Comparison of ENCODE assay signal across 21 mouse cellular contexts in the genomic region with DNA sequence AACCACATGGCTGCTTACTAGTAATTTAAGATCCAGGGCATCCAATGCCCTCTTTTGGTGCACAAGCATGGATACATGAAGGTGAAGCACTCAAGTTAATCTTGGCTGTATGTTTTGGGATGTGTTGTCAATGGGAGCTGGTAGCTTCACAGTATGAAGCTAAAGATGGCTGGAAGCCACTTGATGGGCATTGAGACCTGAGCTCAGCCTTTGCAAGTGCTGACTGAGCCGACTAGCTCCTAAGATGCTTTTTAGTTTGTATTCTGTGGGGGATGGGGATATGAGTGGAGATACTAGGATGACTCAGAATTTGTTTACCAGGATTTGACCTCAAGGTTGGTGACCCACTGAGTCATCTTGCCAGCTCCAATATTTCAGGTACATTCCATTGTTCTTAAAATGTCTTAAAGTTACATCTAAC. TPM values are rescaled to one million over a fixed set of nuclear protein-coding genes. Genes with fewer than 3 reads are reported as not detected.
DNase-seq lines count a peak whose midpoint lies in the region; ATAC-seq and TF ChIP-seq lines count a peak whose summit lies in the region.
"Had no signal": no experiment of that assay in that cellular context is flagged by ENCODE, and none has a peak within 500 bp of the region (broad histone marks: within the 10 kb centered on the region; RNA-seq: fewer than 3 reads in every experiment).

No protein-coding gene starts in this region.

- TF ChIP-seq CTCF in liver, adult 2 months (IDR thresholded peaks at IDR 0.05; ENCODE audit: low read depth, low read length), result no peak
- no peak for TF ChIP-seq CTCF in MEL (IDR thresholded peaks at IDR 0.05 in 2 of 3, conservative IDR thresholded peaks at IDR 0.05 in 1 of 3; ENCODE audit: control insufficient read depth in 1 of 3, insufficient read depth in 1 of 3, low read depth in 2 of 3, low read length in 3 of 3, poor library complexity in 1 of 3, severe bottlenecking in 1 of 3)

- no peak overlapping the region for H3K4me2 ChIP-seq in liver, embryonic 12.5 days
- no peak overlapping the region for H3K4me2 ChIP-seq in hindbrain, embryonic 11.5 days (replicated peaks; ENCODE audit: low read depth, low read length)
- H3K4me2 ChIP-seq: embryonic facial prominence, embryonic 15.5 days; midbrain, embryonic 15.5 days; neural tube, embryonic 15.5 days had no signal

- no peak overlapping the region for H3K27ac ChIP-seq in liver, adult 2 months (replicated peaks; ENCODE audit: insufficient read depth, low read depth, low read length)
- no peak overlapping the region for H3K27ac ChIP-seq in MEL (ENCODE audit: control insufficient read depth, low read depth, low read length)
- peak overlapping the region; percentile 30; the same call in 1 of the 2 replicates for H3K27ac ChIP-seq in liver, embryonic 12.5 days
- no peak overlapping the region for H3K27ac ChIP-seq in hindbrain, embryonic 11.5 days (ENCODE audit: low read depth, low read length)
- H3K27ac ChIP-seq: midbrain, embryonic 15.5 days; neural tube, embryonic 15.5 days had no signal

- peak in 1 of 2 experiments; percentile 37; a peak in 2 of 4 replicates for TF ChIP-seq EP300 in MEL (IDR thresholded peaks at IDR 0.05; ENCODE audit: low read depth in 1 of 2, low read length in 2 of 2)

- H3K4me3 ChIP-seq in liver, adult 2 months (ENCODE audit: insufficient read depth, low read depth, low read length), result no peak overlapping the region
- H3K4me3 ChIP-seq in MEL (ENCODE audit: control insufficient read depth in 1 of 2, insufficient read depth in 1 of 2, low read depth in 2 of 2, low read length in 2 of 2), result no peak overlapping the region
- no peak overlapping the region for H3K4me3 ChIP-seq in liver, embryonic 12.5 days
- H3K4me3 ChIP-seq in hindbrain, embryonic 11.5 days (ENCODE audit: low read depth, low read length), result no peak overlapping the region
- H3K4me3 ChIP-seq: embryonic facial prominence, embryonic 15.5 days; midbrain, embryonic 15.5 days; myocyte; neural tube, embryonic 15.5 days had no signal

- no peak for TF ChIP-seq RAD21 in MEL (IDR thresholded peaks at IDR 0.05; ENCODE audit: low read depth, low read length)

- peaks cover 30% of the 10 kb centered on the region for H3K36me3 ChIP-seq in liver, adult 2 months (ENCODE audit: control insufficient read depth, insufficient read depth, low read length)
- H3K36me3 ChIP-seq in MEL (ENCODE audit: control insufficient read depth in 1 of 2, insufficient read depth in 2 of 2, low read length in 2 of 2), result peaks cover 25 to 26% of the 10 kb centered on the region in 2 experiments
- H3K36me3 ChIP-seq in liver, embryonic 12.5 days, result peaks cover 80% of the 10 kb centered on the region
- peaks cover 2% of the 10 kb centered on the region; the same call in 1 of the 2 replicates for H3K36me3 ChIP-seq in hindbrain, embryonic 11.5 days (ENCODE audit: control insufficient read depth, insufficient read depth, low read length)

- H3K9me3 ChIP-seq in MEL (replicated peaks; ENCODE audit: insufficient read depth, low read length), result no peaks in the 10 kb centered on the region
- H3K9me3 ChIP-seq in liver, embryonic 12.5 days (replicated peaks), result no peaks in the 10 kb centered on the region
- H3K9me3 ChIP-seq in hindbrain, embryonic 11.5 days (ENCODE audit: control insufficient read depth, low read length), result no peaks in the 10 kb centered on the region
- H3K9me3 ChIP-seq: embryonic facial prominence, embryonic 15.5 days; midbrain, embryonic 15.5 days; neural tube, embryonic 15.5 days had no signal

- no peaks in the 10 kb centered on the region for H3K27me3 ChIP-seq in liver, adult 2 months (ENCODE audit: control insufficient read depth, insufficient read depth, low read length)
- H3K27me3 ChIP-seq in MEL (ENCODE audit: control insufficient read depth in 1 of 2, insufficient read depth in 2 of 2, low read length in 2 of 2), result no peaks in the 10 kb centered on the region
- no peaks in the 10 kb centered on the region for H3K27me3 ChIP-seq in liver, embryonic 12.5 days (replicated peaks)
- no peaks in the 10 kb centered on the region for H3K27me3 ChIP-seq in hindbrain, embryonic 11.5 days (ENCODE audit: control insufficient read depth, insufficient read depth, low read length)
- H3K27me3 ChIP-seq: embryonic facial prominence, embryonic 15.5 days; midbrain, embryonic 15.5 days; neural tube, embryonic 15.5 days had no signal

- TF ChIP-seq POLR2A in liver, adult 2 months (IDR thresholded peaks at IDR 0.05; ENCODE audit: extremely low read depth, insufficient read depth, low read length), result no peak
- TF ChIP-seq POLR2A in MEL (IDR thresholded peaks at IDR 0.05; ENCODE audit: control insufficient read depth in 1 of 2, insufficient read depth in 1 of 2, low read depth in 1 of 2, low read length in 2 of 2, poor library complexity in 1 of 2), result peak; percentile 37 to 92; a peak in 3 of 4 replicates

- peak; percentile 63 for DNase-seq in liver, adult 2 months (ENCODE audit: extremely low read depth, low read depth, low spot score)
- DNase-seq in liver (no peak), MEL (ENCODE audit: low read depth, low spot score) (no peak)
- DNase-seq in hindbrain, embryonic 11.5 days (ENCODE audit: low spot score), result no peak
- DNase-seq in right cerebral cortex, postnatal 36 days (ENCODE audit: low spot score in 2 of 2), result no peak
- DNase-seq: adrenal gland, adult 8-10 months; cerebellum, adult 9-10 months; gastrocnemius, postnatal 25 days; kidney, adult 11 months; layer of hippocampus, postnatal 36 days; lung, adult 2 months; lung, postnatal 36 days; spleen, adult 18-20 months; thymus, postnatal 36 days had no signal

- H3K79me2 ChIP-seq in liver, adult 2 months (ENCODE audit: control insufficient read depth, insufficient read depth, low read length), result peaks cover 11% of the 10 kb centered on the region
- H3K79me2 ChIP-seq in MEL (ENCODE audit: control insufficient read depth, insufficient read depth, low read length, poor library complexity), result peaks cover 25% of the 10 kb centered on the region

- no peak for ATAC-seq in liver, embryonic 12.5 days
- no peak for ATAC-seq in erythroblast, adult 5-6 weeks (replicated peaks; ENCODE audit: low FRiP score, poor library complexity, severe bottlenecking)
- ATAC-seq in hindbrain, embryonic 11.5 days (ENCODE audit: low FRiP score), result no peak
- ATAC-seq: forebrain, embryonic 14.5 days; midbrain, embryonic 15.5 days had no signal

- H3K4me1 ChIP-seq in liver, adult 2 months (ENCODE audit: control insufficient read depth, insufficient read depth, low read length), result peaks cover 9% of the 10 kb centered on the region
- peaks cover 4 to 6% of the 10 kb centered on the region in 2 experiments; a peak in 2 of 4 replicates for H3K4me1 ChIP-seq in MEL (ENCODE audit: control insufficient read depth in 1 of 2, insufficient read depth in 2 of 2, low read length in 2 of 2)
- H3K4me1 ChIP-seq in liver, embryonic 12.5 days, result peaks cover 34% of the 10 kb centered on the region
- H3K4me1 ChIP-seq in hindbrain, embryonic 11.5 days (replicated peaks; ENCODE audit: control insufficient read depth, insufficient read depth, low read length), result no peaks in the 10 kb centered on the region; the same call in 1 of the 2 replicates

- H3K9ac ChIP-seq in liver, adult 2 months (ENCODE audit: low read depth, low read length), result no peak overlapping the region
- no peak overlapping the region for H3K9ac ChIP-seq in MEL (ENCODE audit: control insufficient read depth, low read depth, low read length, poor library complexity, severe bottlenecking)
- H3K9ac ChIP-seq in liver, embryonic 12.5 days, result no peak overlapping the region
- H3K9ac ChIP-seq in hindbrain, embryonic 11.5 days (ENCODE audit: low read depth, low read length), result no peak overlapping the region
- H3K9ac ChIP-seq: embryonic facial prominence, embryonic 15.5 days; midbrain, embryonic 15.5 days; neural tube, embryonic 15.5 days had no signal

- WGBS in liver, adult 2 months, result 3% methylated on average over 1 of the region's 1 CpGs
- 20% methylated on average over 1 of the region's 1 CpGs for WGBS in liver, embryonic 12.5 days (ENCODE audit: insufficient replicate concordance)
- 18% methylated on average over 1 of the region's 1 CpGs for WGBS in hindbrain, embryonic 11.5 days

RNA-seq across cellular contexts. Expression of a gene that starts 5.0 kb away (rescaled TPM):
- total RNA-seq in liver, adult 2 months (2014; rRNA removed), result 1,424 and 1,884 TPM in 2 replicates
- 454 and 472 TPM in 2 replicates for polyA plus RNA-seq in liver, adult 2 months (2012; rRNA removed)
- total RNA-seq in MEL (2012; rRNA removed), result 7,288 and 8,303 TPM in 2 replicates
- 1,000 to 10,000 TPM in 1 of 2 experiments, not detected in 1; 3,662 TPM for polyA plus RNA-seq in MEL (2012; ENCODE audit: insufficient read depth in 1 of 2, insufficient read length in 2 of 2, low read depth in 1 of 2, low replicate concordance in 2 of 2, missing spikeins in 1 of 2)
- 3,798 and 3,900 TPM in 2 replicates for polyA plus RNA-seq in liver, embryonic 12.5 days (2016; fragmentation: Nextera tagmentation; extraction: Ambion mirVana)
- total RNA-seq in erythroblast, adult 5-6 weeks (2015; ENCODE audit: low replicate concordance), result 1,176 and 1,185 TPM in 2 replicates
- 351 and 513 TPM in 2 replicates for total RNA-seq in erythroblast, adult 5-6 weeks (2017; ENCODE audit: low replicate concordance)
- 5,018 and 5,123 TPM in 2 replicates for polyA plus RNA-seq in hindbrain, embryonic 11.5 days (2014; fragmentation: Nextera tagmentation; extraction: Ambion mirVana)

RNA-seq across cellular contexts. Expression of a gene that starts 23.9 kb away (rescaled TPM):
- total RNA-seq in liver, adult 2 months (2014; rRNA removed), result 35.8 and 44.4 TPM in 2 replicates
- 30.9 and 31.1 TPM in 2 replicates for polyA plus RNA-seq in liver, adult 2 months (2012; rRNA removed)
- total RNA-seq in MEL (2012; rRNA removed), result 70.6 and 97.2 TPM in 2 replicates
- polyA plus RNA-seq in MEL (2012; ENCODE audit: insufficient read depth in 1 of 2, insufficient read length in 2 of 2, low read depth in 1 of 2, low replicate concordance in 2 of 2, missing spikeins in 1 of 2), result 100 to 1,000 TPM in 1 of 2 experiments, not detected in 1; 159 TPM
- polyA plus RNA-seq in liver, embryonic 12.5 days (2016; fragmentation: Nextera tagmentation; extraction: Ambion mirVana), result 121 and 125 TPM in 2 replicates
- 53.3 and 54.0 TPM in 2 replicates for total RNA-seq in erythroblast, adult 5-6 weeks (2015; ENCODE audit: low replicate concordance)
- total RNA-seq in erythroblast, adult 5-6 weeks (2017; ENCODE audit: low replicate concordance), result 32.3 and 44.9 TPM in 2 replicates
- polyA plus RNA-seq in hindbrain, embryonic 11.5 days (2014; fragmentation: Nextera tagmentation; extraction: Ambion mirVana), result 784 and 787 TPM in 2 replicates

RNA-seq across cellular contexts. Expression of a gene that starts 31.4 kb away (rescaled TPM):
- total RNA-seq in liver, adult 2 months (2014; rRNA removed), result 3.0 and 4.4 TPM in 2 replicates
- polyA plus RNA-seq in liver, adult 2 months (2012; rRNA removed), result 14.7 and 15.2 TPM in 2 replicates
- total RNA-seq in MEL (2012; rRNA removed), result 12.3 and 12.8 TPM in 2 replicates
- 10 to 100 TPM; 35.5 to 90.3 TPM for polyA plus RNA-seq in MEL (2012; ENCODE audit: insufficient read depth in 1 of 2, insufficient read length in 2 of 2, low read depth in 1 of 2, low replicate concordance in 2 of 2, missing spikeins in 1 of 2)
- polyA plus RNA-seq in liver, embryonic 12.5 days (2016; fragmentation: Nextera tagmentation; extraction: Ambion mirVana), result 5.6 and 6.7 TPM in 2 replicates
- 9.8 and 12.9 TPM in 2 replicates for total RNA-seq in erythroblast, adult 5-6 weeks (2015; ENCODE audit: low replicate concordance)
- total RNA-seq in erythroblast, adult 5-6 weeks (2017; ENCODE audit: low replicate concordance), result 1.5 and 3.1 TPM in 2 replicates
- 17.7 and 19.3 TPM in 2 replicates for polyA plus RNA-seq in hindbrain, embryonic 11.5 days (2014; fragmentation: Nextera tagmentation; extraction: Ambion mirVana)

RNA-seq across cellular contexts. Expression of a gene that starts 55.4 kb away (rescaled TPM):
- total RNA-seq in liver, adult 2 months (2014; rRNA removed), result 11.2 and 12.6 TPM in 2 replicates
- 2.5 and 2.6 TPM in 2 replicates for polyA plus RNA-seq in liver, adult 2 months (2012; rRNA removed)
- total RNA-seq in MEL (2012; rRNA removed), result 29.3 and 33.9 TPM in 2 replicates
- polyA plus RNA-seq in MEL (2012; ENCODE audit: insufficient read depth in 1 of 2, insufficient read length in 2 of 2, low read depth in 1 of 2, low replicate concordance in 2 of 2, missing spikeins in 1 of 2), result 10 to 100 TPM; 23.1 to 32.7 TPM
- 11.2 and 11.6 TPM in 2 replicates for polyA plus RNA-seq in liver, embryonic 12.5 days (2016; fragmentation: Nextera tagmentation; extraction: Ambion mirVana)
- 16.1 and 21.9 TPM in 2 replicates for total RNA-seq in erythroblast, adult 5-6 weeks (2015; ENCODE audit: low replicate concordance)
- 13.0 and 19.0 TPM in 2 replicates for total RNA-seq in erythroblast, adult 5-6 weeks (2017; ENCODE audit: low replicate concordance)
- 12.7 and 17.9 TPM in 2 replicates for polyA plus RNA-seq in hindbrain, embryonic 11.5 days (2014; fragmentation: Nextera tagmentation; extraction: Ambion mirVana)
